Mouse (Mus musculus): ENCODE results near the gene Olfr373. TPM values are rescaled to one million over a fixed set of nuclear protein-coding genes. Genes with fewer than 3 reads are reported as not detected.

Olfr373 gene
- polyA plus RNA-seq, 1 experiment: not detected

DNA sequence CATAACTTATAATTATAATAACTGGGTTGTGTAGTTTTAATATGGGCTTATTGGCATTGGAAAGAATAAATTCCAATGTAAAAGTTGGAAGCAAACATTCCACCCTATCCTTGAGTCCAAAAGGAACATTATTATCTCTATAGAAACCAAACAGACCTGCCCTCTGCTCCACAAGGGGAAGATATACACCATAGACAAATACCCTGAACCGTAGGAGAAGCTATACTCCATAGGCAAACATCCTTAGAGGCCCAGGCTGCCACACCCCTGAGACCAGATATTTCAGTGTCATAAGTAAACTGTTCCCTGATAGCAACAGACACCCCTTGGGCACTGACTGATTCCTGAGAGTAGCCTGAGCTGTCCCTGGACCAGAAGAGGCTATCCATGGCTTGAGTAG, 44.9 kb downstream of the Olfr373 start:
- no peak for DNase-seq
- H3K27ac ChIP-seq (ENCODE audit: insufficient read depth, low read depth, low read length): no peak overlapping the region
- no peaks in the 10 kb centered on the region for H3K4me1 ChIP-seq (ENCODE audit: control insufficient read depth, insufficient read depth, low read length)
- H3K4me3 ChIP-seq (ENCODE audit: insufficient read depth, low read depth, low read length): no peak overlapping the region
- H3K27me3 ChIP-seq (replicated peaks; ENCODE audit: control insufficient read depth, insufficient read depth, low read length): no peaks in the 10 kb centered on the region
- H3K36me3 ChIP-seq (ENCODE audit: control insufficient read depth, insufficient read depth, low read length): no peaks in the 10 kb centered on the region
- whole genome bisulfite sequencing: 80% methylated on average over 1 of the region's 1 CpGs
- no peak for TF ChIP-seq CTCF (conservative IDR thresholded peaks at IDR 0.05; ENCODE audit: insufficient read depth, insufficient read length, low read depth, low read length)
- TF ChIP-seq POLR2A (IDR thresholded peaks at IDR 0.05; ENCODE audit: low read depth, low read length): no peak

DNA sequence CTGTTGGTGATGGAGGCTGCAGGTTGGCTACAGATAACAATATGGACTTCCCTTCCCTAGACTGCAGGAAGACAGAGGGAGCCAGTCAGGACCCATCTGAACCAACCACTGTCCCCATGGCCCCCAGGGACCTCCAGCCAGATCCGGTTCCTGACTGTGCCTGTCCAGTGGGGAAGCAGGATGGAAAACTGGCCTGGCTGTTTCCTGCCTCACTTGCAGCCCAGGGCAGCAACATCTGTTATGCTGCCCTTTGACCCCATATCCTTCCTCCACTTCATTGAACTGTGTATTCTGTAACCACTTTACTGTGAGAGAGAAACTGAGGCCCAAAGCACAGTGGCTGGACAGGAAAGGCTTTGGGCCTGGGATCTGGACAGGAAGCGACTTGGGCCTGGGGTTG, 48.3 kb downstream of the Olfr373 start:
- Histone ChIP-seq H3K4me1 (ENCODE audit: control insufficient read depth, insufficient read depth, low read length) (no peaks in the 10 kb centered on the region; the same call in 1 of the 2 replicates), H3K27ac (ENCODE audit: insufficient read depth, low read depth, low read length) (no peak overlapping the region), H3K36me3 (ENCODE audit: control insufficient read depth, insufficient read depth, low read length) (no peaks in the 10 kb centered on the region), H3K4me3 (ENCODE audit: insufficient read depth, low read depth, low read length) (no peak overlapping the region), H3K27me3 (replicated peaks; ENCODE audit: control insufficient read depth, insufficient read depth, low read length) (no peaks in the 10 kb centered on the region)
- WGBS: 75% methylated on average over 2 of the region's 2 CpGs
- DNase-seq: peak; percentile 76
- no peak for TF ChIP-seq CTCF (conservative IDR thresholded peaks at IDR 0.05; ENCODE audit: insufficient read depth, insufficient read length, low read depth, low read length)
- TF ChIP-seq POLR2A (IDR thresholded peaks at IDR 0.05; ENCODE audit: low read depth, low read length): no peak

DNA sequence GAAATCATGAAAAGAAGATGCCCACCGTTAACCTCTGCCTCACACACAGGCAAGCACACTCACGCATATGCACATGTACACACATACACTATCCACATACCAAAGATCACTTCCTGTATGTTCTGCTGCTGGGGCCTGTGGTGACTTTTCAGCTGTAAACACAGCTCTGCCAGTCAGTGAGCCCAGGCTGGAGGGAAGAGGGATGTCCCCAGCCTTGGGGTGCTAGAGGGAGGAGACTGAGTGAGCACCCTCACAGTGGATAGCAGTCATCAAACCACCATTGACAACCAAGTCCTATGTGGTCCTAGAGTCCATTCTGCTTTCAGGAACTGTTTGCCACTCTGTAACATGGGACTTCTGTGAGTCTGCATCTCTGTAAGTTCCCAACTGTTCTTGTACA, 48.9 kb downstream of the Olfr373 start:
- H3K27ac ChIP-seq (ENCODE audit: insufficient read depth, low read depth, low read length): 0 out of 2 replicates have a peak overlapping the region, but pooled peaks have one; percentile 14
- WGBS: 84% methylated on average over 2 of the region's 2 CpGs
- no peaks in the 10 kb centered on the region for H3K27me3 ChIP-seq (replicated peaks; ENCODE audit: control insufficient read depth, insufficient read depth, low read length)
- H3K4me3 ChIP-seq (ENCODE audit: insufficient read depth, low read depth, low read length): no peak overlapping the region
- H3K36me3 ChIP-seq (ENCODE audit: control insufficient read depth, insufficient read depth, low read length): no peaks in the 10 kb centered on the region
- no peaks in the 10 kb centered on the region; the same call in 1 of the 2 replicates for H3K4me1 ChIP-seq (ENCODE audit: control insufficient read depth, insufficient read depth, low read length)
- no peak for DNase-seq
- TF ChIP-seq POLR2A (IDR thresholded peaks at IDR 0.05; ENCODE audit: low read depth, low read length) (no peak), CTCF (conservative IDR thresholded peaks at IDR 0.05; ENCODE audit: insufficient read depth, insufficient read length, low read depth, low read length) (no peak)

DNA sequence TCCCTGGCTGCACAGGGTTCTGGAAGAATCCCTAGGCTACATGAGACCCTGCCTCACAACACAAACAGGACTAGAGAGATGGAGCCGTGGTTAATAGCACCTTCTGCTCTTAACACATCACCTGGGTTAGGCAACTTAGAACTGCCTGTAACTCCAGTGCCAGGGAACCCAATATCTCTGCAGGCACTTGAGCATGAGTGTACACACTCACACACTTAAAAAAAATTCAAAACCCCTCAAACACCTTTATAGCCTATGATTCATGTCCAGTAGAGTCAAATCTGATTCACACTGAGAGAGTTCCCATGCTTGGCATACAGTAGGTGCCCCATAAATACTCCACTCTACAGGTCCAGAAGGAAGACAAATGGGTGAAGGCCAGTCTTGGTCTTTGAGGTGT, 49.4 kb downstream of the Olfr373 start:
- H3K27ac ChIP-seq (ENCODE audit: insufficient read depth, low read depth, low read length): no peak overlapping the region
- 91% methylated on average over 1 of the region's 1 CpGs for WGBS

DNA sequence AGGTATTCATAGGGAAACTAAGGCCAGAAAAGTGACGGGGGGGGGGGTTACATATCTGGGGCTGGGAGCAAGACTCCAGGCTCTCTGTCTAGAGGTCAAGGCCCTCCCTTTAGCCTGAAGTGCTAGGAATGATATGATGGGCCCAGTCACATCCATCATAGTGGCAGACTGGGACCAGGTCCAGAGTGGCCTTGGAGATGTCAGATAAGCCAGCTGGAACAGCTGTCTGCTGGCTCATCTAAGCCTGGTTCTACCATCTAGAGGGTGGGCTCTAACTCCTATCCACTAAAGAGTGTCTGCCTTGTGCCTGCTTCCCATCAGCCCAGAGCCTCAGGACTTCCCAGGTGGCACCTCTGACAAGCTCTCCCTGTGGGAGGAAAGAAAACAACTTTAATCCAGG, 49.9 kb downstream of the Olfr373 start:
- TF ChIP-seq POLR2A (IDR thresholded peaks at IDR 0.05; ENCODE audit: low read depth, low read length) (no peak), CTCF (conservative IDR thresholded peaks at IDR 0.05; ENCODE audit: insufficient read depth, insufficient read length, low read depth, low read length) (no peak)
- Histone ChIP-seq H3K27ac (ENCODE audit: insufficient read depth, low read depth, low read length) (no peak overlapping the region), H3K36me3 (ENCODE audit: control insufficient read depth, insufficient read depth, low read length) (no peaks in the 10 kb centered on the region), H3K4me1 (ENCODE audit: control insufficient read depth, insufficient read depth, low read length) (no peaks in the 10 kb centered on the region; the same call in 1 of the 2 replicates), H3K4me3 (ENCODE audit: insufficient read depth, low read depth, low read length) (no peak overlapping the region), H3K27me3 (replicated peaks; ENCODE audit: control insufficient read depth, insufficient read depth, low read length) (no peaks in the 10 kb centered on the region)
- peak; percentile 63 for DNase-seq
- WGBS: 60% methylated on average over 1 of the region's 1 CpGs

More for the DNA sequence above, 49.4 kb downstream of the Olfr373 start:
- Histone ChIP-seq H3K27me3 (replicated peaks; ENCODE audit: control insufficient read depth, insufficient read depth, low read length) (no peaks in the 10 kb centered on the region), H3K4me3 (ENCODE audit: insufficient read depth, low read depth, low read length) (no peak overlapping the region), H3K36me3 (ENCODE audit: control insufficient read depth, insufficient read depth, low read length) (no peaks in the 10 kb centered on the region), H3K4me1 (ENCODE audit: control insufficient read depth, insufficient read depth, low read length) (no peaks in the 10 kb centered on the region; the same call in 1 of the 2 replicates)
- no peak for DNase-seq
- TF ChIP-seq CTCF (conservative IDR thresholded peaks at IDR 0.05; ENCODE audit: insufficient read depth, insufficient read length, low read depth, low read length): no peak
- no peak for TF ChIP-seq POLR2A (IDR thresholded peaks at IDR 0.05; ENCODE audit: low read depth, low read length)

DNA sequence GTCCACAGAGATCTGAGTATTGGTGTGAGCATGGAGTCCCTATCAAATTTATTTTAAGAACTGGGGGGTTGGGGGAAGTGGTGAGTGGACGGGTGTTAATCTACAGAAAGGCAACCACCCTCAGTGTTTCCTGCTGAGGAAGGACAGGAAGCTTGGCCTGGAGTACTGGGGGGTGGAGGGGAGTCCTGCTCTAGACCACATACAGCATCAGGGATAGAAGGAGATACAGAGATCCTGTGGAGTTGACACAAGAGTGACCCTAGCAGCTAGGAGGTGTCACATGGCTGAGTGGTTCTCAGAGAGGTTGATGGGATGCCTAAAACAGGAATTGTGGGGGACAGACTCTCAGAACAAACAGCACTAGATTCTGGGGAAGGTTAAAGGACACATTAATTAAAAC, 50.5 kb downstream of the Olfr373 start:
- Histone ChIP-seq H3K27me3 (replicated peaks; ENCODE audit: control insufficient read depth, insufficient read depth, low read length) (no peaks in the 10 kb centered on the region), H3K4me3 (ENCODE audit: insufficient read depth, low read depth, low read length) (no peak overlapping the region), H3K4me1 (ENCODE audit: control insufficient read depth, insufficient read depth, low read length) (no peaks in the 10 kb centered on the region; the same call in 1 of the 2 replicates), H3K36me3 (ENCODE audit: control insufficient read depth, insufficient read depth, low read length) (no peaks in the 10 kb centered on the region), H3K27ac (ENCODE audit: insufficient read depth, low read depth, low read length) (no peak overlapping the region)
- no peak for DNase-seq
- WGBS: 52% methylated on average over 1 of the region's 1 CpGs
- TF ChIP-seq CTCF (conservative IDR thresholded peaks at IDR 0.05; ENCODE audit: insufficient read depth, insufficient read length, low read depth, low read length): no peak
- TF ChIP-seq POLR2A (IDR thresholded peaks at IDR 0.05; ENCODE audit: low read depth, low read length): no peak

DNA sequence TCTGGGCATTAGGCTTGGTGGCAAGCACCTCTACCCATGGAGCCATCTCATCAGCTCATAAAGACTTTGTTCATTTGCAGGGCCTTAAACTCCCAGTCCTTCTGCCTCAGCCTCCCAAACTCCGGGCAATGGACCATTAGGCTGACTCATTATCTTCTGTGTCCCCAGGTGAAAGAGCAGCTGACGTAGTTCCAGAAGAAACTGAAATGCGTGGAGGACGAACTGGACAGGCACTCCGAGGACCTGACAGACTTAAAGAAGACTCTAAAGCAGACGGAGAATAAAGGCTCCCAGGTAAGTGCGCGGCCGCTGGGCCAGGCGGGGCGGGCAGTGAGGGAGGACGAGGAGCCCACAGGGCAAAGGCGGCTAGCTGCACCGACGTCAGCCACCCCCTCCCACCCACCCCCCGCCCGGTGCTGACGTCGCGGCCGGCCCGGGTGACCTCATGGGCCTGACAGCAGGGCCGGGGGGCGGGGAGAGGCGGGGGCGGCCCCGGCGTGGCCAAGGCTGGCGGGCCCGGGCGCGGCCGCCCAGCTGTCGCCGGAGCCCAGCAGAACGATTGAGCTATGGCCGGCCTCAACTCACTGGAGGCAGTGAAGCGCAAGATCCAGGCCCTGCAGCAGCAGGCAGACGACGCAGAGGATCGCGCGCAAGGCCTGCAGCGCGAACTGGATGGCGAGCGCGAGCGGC, 51.9 kb downstream of the Olfr373 start, which contains the start of gene Tpm4:
Gene Tpm4 (plus strand): TSS at position 220 of the 690 bp plus-strand sequence.
- Histone ChIP-seq H3K27me3 (replicated peaks; ENCODE audit: control insufficient read depth, insufficient read depth, low read length) (no peaks in the 10 kb centered on the region), H3K4me3 (ENCODE audit: insufficient read depth, low read depth, low read length) (peak within 1 kb of the TSS; percentile 93), H3K36me3 (ENCODE audit: control insufficient read depth, insufficient read depth, low read length) (no peaks in the 10 kb centered on the region), H3K27ac (ENCODE audit: insufficient read depth, low read depth, low read length) (peak within 1 kb of the TSS; percentile 87), H3K4me1 (ENCODE audit: control insufficient read depth, insufficient read depth, low read length) (no peaks in the 10 kb centered on the region; the same call in 1 of the 2 replicates)
- under 1% methylated on average over 47 of the region's 49 CpGs for WGBS
- peak; percentile 24 for TF ChIP-seq POLR2A (IDR thresholded peaks at IDR 0.05; ENCODE audit: low read depth, low read length)
- no peak for TF ChIP-seq CTCF (conservative IDR thresholded peaks at IDR 0.05; ENCODE audit: insufficient read depth, insufficient read length, low read depth, low read length)
- peak; percentile 81 for DNase-seq

All from kidney, adult 2 months (tissue).